Comparison of ENCODE assay signal across 31 mouse cellular contexts in genomic region chr15:31400974-31401373, GRCm38 (mm10). TPM values are rescaled to one million over a fixed set of nuclear protein-coding genes. Genes with fewer than 3 reads are reported as not detected.
DNase-seq lines count a peak whose midpoint lies in the region; ATAC-seq and TF ChIP-seq lines count a peak whose summit lies in the region.
"Had no signal": no experiment of that assay in that cellular context is flagged by ENCODE, and none has a peak within 500 bp of the region (broad histone marks: within the 10 kb centered on the region; RNA-seq: fewer than 3 reads in every experiment).

No protein-coding gene starts in this region.

- H3K4me2 ChIP-seq in lung, embryonic 16.5 days (ENCODE audit: low read depth, low read length) = no peak overlapping the region
- no peak overlapping the region for H3K4me2 ChIP-seq in CH12.LX (ENCODE audit: insufficient read depth, low read depth, poor library complexity, severe bottlenecking)
- H3K4me2 ChIP-seq in kidney, embryonic 15.5 days = no peak overlapping the region
- H3K4me2 ChIP-seq: forebrain, embryonic 15.5 days; heart, embryonic 12.5 days; hindbrain, embryonic 13.5 days; liver, embryonic 15.5 days; neural tube, embryonic 12.5 days had no signal

- no peak for TF ChIP-seq RAD21 in CH12.LX (IDR thresholded peaks at IDR 0.05; ENCODE audit: low read depth, low read length)

- TF ChIP-seq EP300 in CH12.LX (IDR thresholded peaks at IDR 0.05; ENCODE audit: low read length) = no peak

- H3K9ac ChIP-seq in lung, embryonic 16.5 days (ENCODE audit: low read length) = no peak overlapping the region
- no peak overlapping the region for H3K9ac ChIP-seq in CH12.LX (ENCODE audit: insufficient read depth, low read depth)
- no peak overlapping the region for H3K9ac ChIP-seq in kidney, embryonic 15.5 days
- H3K9ac ChIP-seq: forebrain, embryonic 15.5 days; heart, embryonic 12.5 days; hindbrain, embryonic 13.5 days; liver, embryonic 15.5 days; neural tube, embryonic 12.5 days had no signal

- ATAC-seq in lung, embryonic 16.5 days (ENCODE audit: low read depth) = peak; percentile 49; the same call in 1 of the 2 replicates
- peak; percentile 56 for ATAC-seq in granulocyte monocyte progenitor cell, adult 5-6 weeks (replicated peaks; ENCODE audit: poor library complexity, severe bottlenecking)
- no peak for ATAC-seq in kidney, embryonic 15.5 days (replicated peaks; ENCODE audit: low FRiP score)
- ATAC-seq: intestine, embryonic 16.5 days had no signal

- no peak overlapping the region for H3K27ac ChIP-seq in lung, embryonic 16.5 days (ENCODE audit: low read length)
- H3K27ac ChIP-seq in CH12.LX (ENCODE audit: insufficient read depth, low read depth) = no peak overlapping the region
- H3K27ac ChIP-seq in kidney, embryonic 15.5 days = no peak overlapping the region
- H3K27ac ChIP-seq: forebrain, embryonic 15.5 days; hindbrain, embryonic 13.5 days; liver, embryonic 15.5 days; macrophage; midbrain, embryonic 10.5 days; neural tube, embryonic 12.5 days had no signal

- WGBS in lung, embryonic 16.5 days = 27% methylated on average over 3 of the region's 3 CpGs
- WGBS in kidney, embryonic 15.5 days = 40% methylated on average over 3 of the region's 3 CpGs

- TF ChIP-seq CTCF in CH12.LX (conservative IDR thresholded peaks at IDR 0.05 in 1 of 2, IDR thresholded peaks at IDR 0.05 in 1 of 2; ENCODE audit: low read depth in 2 of 2, low read length in 2 of 2) = no peak

- H3K79me2 ChIP-seq in CH12.LX (replicated peaks; ENCODE audit: control insufficient read depth, extremely low read depth, insufficient read depth, poor library complexity, severe bottlenecking) = no peaks in the 10 kb centered on the region

- dilution Hi-C loops in CH12.LX (cut with MboI; ENCODE audit: extremely low pct_ligation_motif_present, extremely low pct_unique_long_range_greater_than_20kb, low sequenced_read_pairs) = no loop called here

- no peak overlapping the region for H3K4me3 ChIP-seq in lung, embryonic 16.5 days (ENCODE audit: low read length)
- H3K4me3 ChIP-seq in CH12.LX (replicated peaks in 1 of 3; ENCODE audit: low read depth in 2 of 3, low read length in 2 of 3, poor library complexity in 1 of 3) = no peak overlapping the region
- no peak overlapping the region for H3K4me3 ChIP-seq in kidney, embryonic 15.5 days (replicated peaks)
- H3K4me3 ChIP-seq: forebrain, embryonic 15.5 days; heart, embryonic 12.5 days; hindbrain, embryonic 13.5 days; liver, embryonic 15.5 days; midbrain, embryonic 10.5 days; myocyte; neural tube, embryonic 12.5 days had no signal

- TF ChIP-seq POLR2A in CH12.LX (IDR thresholded peaks at IDR 0.05; ENCODE audit: low read depth, low read length) = no peak

- H3K36me3 ChIP-seq in lung, embryonic 16.5 days (ENCODE audit: control insufficient read depth, insufficient read depth, low read length) = no peaks in the 10 kb centered on the region
- H3K36me3 ChIP-seq in CH12.LX (replicated peaks in 1 of 2; ENCODE audit: control insufficient read depth in 1 of 2, insufficient read depth in 1 of 2, low read length in 1 of 2) = no peaks in the 10 kb centered on the region
- no peaks in the 10 kb centered on the region for H3K36me3 ChIP-seq in kidney, embryonic 15.5 days
- H3K36me3 ChIP-seq: forebrain, embryonic 15.5 days; heart, embryonic 12.5 days; hindbrain, embryonic 13.5 days; liver, embryonic 15.5 days; midbrain, embryonic 10.5 days; neural tube, embryonic 12.5 days had no signal

- 0 out of 2 replicates have a peak, but pooled peaks cover 2% of the 10 kb centered on the region for H3K9me3 ChIP-seq in lung, embryonic 16.5 days (ENCODE audit: control insufficient read depth, low read length)
- peaks cover 21% of the 10 kb centered on the region for H3K9me3 ChIP-seq in CH12.LX (replicated peaks; ENCODE audit: low read length)
- no peaks in the 10 kb centered on the region for H3K9me3 ChIP-seq in kidney, embryonic 15.5 days (replicated peaks)
- H3K9me3 ChIP-seq: forebrain, embryonic 15.5 days; hindbrain, embryonic 13.5 days; liver, embryonic 15.5 days; midbrain, embryonic 10.5 days; neural tube, embryonic 12.5 days had no signal

- H3K27me3 ChIP-seq in lung, embryonic 16.5 days (ENCODE audit: control insufficient read depth, insufficient read depth, low read depth, low read length) = no peaks in the 10 kb centered on the region
- no peaks in the 10 kb centered on the region for H3K27me3 ChIP-seq in CH12.LX (replicated peaks)
- H3K27me3 ChIP-seq in kidney, embryonic 15.5 days = no peaks in the 10 kb centered on the region
- H3K27me3 ChIP-seq: forebrain, embryonic 15.5 days; heart, embryonic 12.5 days; liver, embryonic 15.5 days; neural tube, embryonic 12.5 days had no signal

- no peak for DNase-seq in lung, postnatal 4 days
- peak; percentile 35 for DNase-seq in 416B (ENCODE audit: low read depth)
- DNase-seq in CH12.LX (ENCODE audit: extremely low read depth) = peak; percentile 83
- no peak for DNase-seq in layer of hippocampus, postnatal 25 days (ENCODE audit: extremely low spot score in 1 of 2, low spot score in 1 of 2)
- DNase-seq in urinary bladder, postnatal 10 days (ENCODE audit: low spot score) = no peak
- DNase-seq: adrenal gland, postnatal 14 days; cerebellum, adult 11 months; cerebellum, adult 9-10 months; cerebellum, postnatal 36 days; gastrocnemius, postnatal 10 days; heart, adult 18-20 months; heart, postnatal 4 days; kidney, adult 8-10 months; kidney, postnatal 10 days; layer of hippocampus, adult 9-11 months; liver; retina, postnatal 1 day; right cerebral cortex, postnatal 14 days had no signal

- in situ Hi-C loops in CH12.LX (cut with MboI; ENCODE audit: low pct_ligation_motif_present, low pct_unique_long_range_greater_than_20kb, low sequenced_read_pairs) = no loop called here

- no peaks in the 10 kb centered on the region for H3K4me1 ChIP-seq in lung, embryonic 16.5 days (replicated peaks; ENCODE audit: control insufficient read depth, insufficient read depth, low read length)
- H3K4me1 ChIP-seq in CH12.LX (ENCODE audit: control insufficient read depth in 1 of 2, insufficient read depth in 2 of 2) = peaks cover 0 to 12% of the 10 kb centered on the region in 2 experiments; a peak in 2 of 4 replicates
- H3K4me1 ChIP-seq in kidney, embryonic 15.5 days = no peaks in the 10 kb centered on the region
- H3K4me1 ChIP-seq: liver, embryonic 15.5 days; neural tube, embryonic 12.5 days had no signal

TF ChIP-seq in CH12.LX, 34 proteins besides CTCF, POLR2A, EP300 and RAD21:
- TF ChIP-seq TBP (conservative IDR thresholded peaks at IDR 0.05; ENCODE audit: low read depth, low read length) (no peak), HCFC1 (IDR thresholded peaks at IDR 0.05; ENCODE audit: low read depth, low read length) (no peak), IRF4 (IDR thresholded peaks at IDR 0.05; ENCODE audit: low read depth, low read length) (no peak), NRF1 (IDR thresholded peaks at IDR 0.05; ENCODE audit: low read depth, low read length) (no peak), USF1 (IDR thresholded peaks at IDR 0.05; ENCODE audit: low read depth, low read length) (no peak), ELF1 (IDR thresholded peaks at IDR 0.05; ENCODE audit: low read depth, low read length) (no peak), E2F4 (IDR thresholded peaks at IDR 0.05; ENCODE audit: insufficient replicate concordance, low read depth, low read length) (no peak), MXI1 (IDR thresholded peaks at IDR 0.05; ENCODE audit: low read depth, low read length) (no peak), SMC3 (IDR thresholded peaks at IDR 0.05; ENCODE audit: low read depth, low read length) (no peak), UBTF (IDR thresholded peaks at IDR 0.05; ENCODE audit: low read depth, low read length) (no peak), MAFK (IDR thresholded peaks at IDR 0.05; ENCODE audit: insufficient replicate concordance, low read length) (no peak), SIN3A (IDR thresholded peaks at IDR 0.05; ENCODE audit: low read length) (no peak), ETS1 (conservative IDR thresholded peaks at IDR 0.05; ENCODE audit: low read depth, low read length) (no peak), POLR2AphosphoS2 (IDR thresholded peaks at IDR 0.05; ENCODE audit: low read depth, low read length) (no peak), RCOR1 (conservative IDR thresholded peaks at IDR 0.05; ENCODE audit: low read depth, low read length) (no peak), JUN (IDR thresholded peaks at IDR 0.05; ENCODE audit: insufficient read depth, low read depth, low read length) (no peak)

RNA-seq across cellular contexts. Expression of gene Ankrd33b, which starts 33.4 kb away (rescaled TPM):
- polyA plus RNA-seq in lung, embryonic 16.5 days (2015; fragmentation: Nextera tagmentation; extraction: Ambion mirVana) = 3.5 and 3.9 TPM in 2 replicates
- total RNA-seq in CH12.LX (2012; rRNA removed) (38.1 and 50.0 TPM in 2 replicates), CH12.LX (2014; rRNA removed) (69.1 and 69.6 TPM in 2 replicates)
- 55.3 and 60.3 TPM in 2 replicates for polyA plus RNA-seq in CH12.LX (2012; ENCODE audit: insufficient read length, low read depth)
- total RNA-seq in granulocyte monocyte progenitor cell, adult 5-6 weeks (2014; fragmentation: Nextera tagmentation) = 0.11 TPM in 1 of 2 replicates, not detected in the other
- total RNA-seq in granulocyte monocyte progenitor cell, adult 5-6 weeks (2017) = 0.10 TPM in 1 of 2 replicates, not detected in the other
- 10 to 100 TPM; 45.8 to 52.8 TPM for total RNA-seq in layer of hippocampus, postnatal 25 days (2021)
- 6.2 and 6.5 TPM in 2 replicates for polyA plus RNA-seq in kidney, embryonic 15.5 days (2015; fragmentation: Nextera tagmentation; extraction: Ambion mirVana)

RNA-seq across cellular contexts. Expression of gene Ropn1l, which starts 52.6 kb away (rescaled TPM):
- polyA plus RNA-seq in lung, embryonic 16.5 days (2015; fragmentation: Nextera tagmentation; extraction: Ambion mirVana) = 5.6 and 6.2 TPM in 2 replicates
- 2.1 and 2.9 TPM in 2 replicates for total RNA-seq in CH12.LX (2012; rRNA removed)
- total RNA-seq in CH12.LX (2014; rRNA removed) = 2.0 and 2.6 TPM in 2 replicates
- 1.1 and 1.7 TPM in 2 replicates for polyA plus RNA-seq in CH12.LX (2012; ENCODE audit: insufficient read length, low read depth)
- 1.9 and 6.3 TPM in 2 replicates for total RNA-seq in granulocyte monocyte progenitor cell, adult 5-6 weeks (2014; fragmentation: Nextera tagmentation)
- total RNA-seq in granulocyte monocyte progenitor cell, adult 5-6 weeks (2017) = not detected in 2 replicates
- total RNA-seq in layer of hippocampus, postnatal 25 days (2021) = 1 to 10 TPM; 1.3 to 1.5 TPM
- polyA plus RNA-seq in kidney, embryonic 15.5 days (2015; fragmentation: Nextera tagmentation; extraction: Ambion mirVana) = 3.0 and 3.4 TPM in 2 replicates
- total RNA-seq: ES-E14; heart, adult 18-20 months had no signal

Comparison
In these comparisons a context has a peak if more than half of its experiments do, and no peak if none do; other contexts are left out.
1. DNase-seq: peak in 416B (single experiment) and CH12.LX (single experiment); none in lung, postnatal 4 days (0 of 2), layer of hippocampus, postnatal 25 days (0 of 2) and urinary bladder, postnatal 10 days (single experiment).
2. RNA of gene Ankrd33b, which starts 33.4 kb away (total RNA-seq): 38.1 to 69.6 TPM in CH12.LX and 45.8 to 52.8 TPM in layer of hippocampus, postnatal 25 days; 0.10 to 0.11 TPM in granulocyte monocyte progenitor cell, adult 5-6 weeks; every median in the first group is over 10 times any median in the second.